Comparison of ENCODE assay signal across 24 mouse cellular contexts in genomic region chr9:71951926-71952325, GRCm38 (mm10).
DNase-seq lines count a peak whose midpoint lies in the region; ATAC-seq and TF ChIP-seq lines count a peak whose summit lies in the region.
"Had no signal": no experiment of that assay in that cellular context is flagged by ENCODE, and none has a peak within 500 bp of the region (broad histone marks: within the 10 kb centered on the region; RNA-seq: fewer than 3 reads in every experiment).

No protein-coding gene starts in this region.

- no peak for TF ChIP-seq POLR2A in MEL (IDR thresholded peaks at IDR 0.05; ENCODE audit: control insufficient read depth in 1 of 2, insufficient read depth in 1 of 2, low read depth in 1 of 2, low read length in 2 of 2, poor library complexity in 1 of 2)

- peaks cover 13 to 15% of the 10 kb centered on the region in 2 experiments for H3K4me1 ChIP-seq in MEL (ENCODE audit: control insufficient read depth in 1 of 2, insufficient read depth in 2 of 2, low read length in 2 of 2)
- no peaks in the 10 kb centered on the region for H3K4me1 ChIP-seq in midbrain, embryonic 16.5 days (ENCODE audit: control insufficient read depth, insufficient read depth, low read length)
- H3K4me1 ChIP-seq: embryonic facial prominence, embryonic 15.5 days; forebrain, embryonic 10.5 days had no signal

- no peaks in the 10 kb centered on the region for H3K9me3 ChIP-seq in MEL (replicated peaks; ENCODE audit: insufficient read depth, low read length)
- no peaks in the 10 kb centered on the region for H3K9me3 ChIP-seq in midbrain, embryonic 16.5 days (replicated peaks; ENCODE audit: control insufficient read depth, low read length, poor library complexity, severe bottlenecking)
- H3K9me3 ChIP-seq: embryonic facial prominence, embryonic 13.5 days; embryonic facial prominence, embryonic 15.5 days; forebrain, embryonic 10.5 days; forebrain, embryonic 12.5 days; G1E had no signal

- no peak for TF ChIP-seq RAD21 in MEL (IDR thresholded peaks at IDR 0.05; ENCODE audit: low read depth, low read length)

- WGBS in macrophage (ENCODE audit: missing documents): 65% methylated on average over 2 of the region's 2 CpGs
- WGBS in midbrain, embryonic 16.5 days: 87% methylated on average over 2 of the region's 2 CpGs

- TF ChIP-seq CTCF in MEL (IDR thresholded peaks at IDR 0.05 in 2 of 3, conservative IDR thresholded peaks at IDR 0.05 in 1 of 3; ENCODE audit: control insufficient read depth in 1 of 3, insufficient read depth in 1 of 3, low read depth in 2 of 3, low read length in 3 of 3, poor library complexity in 1 of 3, severe bottlenecking in 1 of 3): no peak

- H3K36me3 ChIP-seq in MEL (ENCODE audit: control insufficient read depth in 1 of 2, insufficient read depth in 2 of 2, low read length in 2 of 2) (peaks cover 0 to 35% of the 10 kb centered on the region in 2 experiments; a peak in 2 of 4 replicates), macrophage (ENCODE audit: inconsistent target) (no peaks in the 10 kb centered on the region)
- H3K36me3 ChIP-seq in midbrain, embryonic 16.5 days (ENCODE audit: control insufficient read depth, insufficient read depth, low read length): no peaks in the 10 kb centered on the region
- H3K36me3 ChIP-seq: embryonic facial prominence, embryonic 13.5 days; embryonic facial prominence, embryonic 15.5 days; forebrain, embryonic 12.5 days had no signal

- DNase-seq in A20 (ENCODE audit: low read depth, low spot score) (peak; percentile 58), MEL (ENCODE audit: low read depth, low spot score) (peak; percentile 56)
- DNase-seq in left cerebral cortex, adult 8-10 months (ENCODE audit: low spot score in 2 of 2): no peak
- no peak for DNase-seq in adrenal gland, postnatal 14 days
- DNase-seq: adrenal gland, adult 2 months; adrenal gland, postnatal 10 days; adrenal gland, postnatal 36 days; cerebellum, adult 11 months; cerebellum, adult 18-20 months; cerebellum, adult 8-10 months; cerebellum, adult 9-11 months; cerebellum, postnatal 14 days; cerebellum, postnatal 36 days; embryo, embryonic 11 days had no signal

- no peak for ATAC-seq in midbrain, embryonic 16.5 days
- ATAC-seq: forebrain, embryonic 14.5 days; forebrain, embryonic 16.5 days had no signal

- H3K4me2 ChIP-seq in midbrain, embryonic 16.5 days (ENCODE audit: low read length): no peak overlapping the region
- H3K4me2 ChIP-seq: embryonic facial prominence, embryonic 13.5 days; embryonic facial prominence, embryonic 15.5 days; forebrain, embryonic 12.5 days had no signal

- H3K27me3 ChIP-seq in MEL (ENCODE audit: control insufficient read depth in 1 of 2, insufficient read depth in 2 of 2, low read length in 2 of 2): no peaks in the 10 kb centered on the region
- H3K27me3 ChIP-seq in midbrain, embryonic 16.5 days (ENCODE audit: control insufficient read depth, insufficient read depth, low read depth, low read length): no peaks in the 10 kb centered on the region
- H3K27me3 ChIP-seq: embryonic facial prominence, embryonic 13.5 days; embryonic facial prominence, embryonic 15.5 days; forebrain, embryonic 12.5 days had no signal

- H3K9ac ChIP-seq in MEL (ENCODE audit: control insufficient read depth, low read depth, low read length, poor library complexity, severe bottlenecking): peak overlapping the region; percentile 55
- no peak overlapping the region for H3K9ac ChIP-seq in midbrain, embryonic 16.5 days (ENCODE audit: low read depth, low read length)
- H3K9ac ChIP-seq: embryonic facial prominence, embryonic 13.5 days; embryonic facial prominence, embryonic 15.5 days; forebrain, embryonic 12.5 days had no signal

- peak overlapping the region; percentile 35 to 50; a peak in 3 of 4 replicates for H3K4me3 ChIP-seq in MEL (ENCODE audit: control insufficient read depth in 1 of 2, insufficient read depth in 1 of 2, low read depth in 2 of 2, low read length in 2 of 2)
- H3K4me3 ChIP-seq in macrophage (ENCODE audit: inconsistent target): no peak overlapping the region
- no peak overlapping the region for H3K4me3 ChIP-seq in midbrain, embryonic 16.5 days (ENCODE audit: low read depth, low read length)
- H3K4me3 ChIP-seq: embryonic facial prominence, embryonic 13.5 days; embryonic facial prominence, embryonic 15.5 days; erythroblast, embryonic 14.5 days; forebrain, embryonic 10.5 days; forebrain, embryonic 12.5 days had no signal

- H3K79me2 ChIP-seq in MEL (ENCODE audit: control insufficient read depth, insufficient read depth, low read length, poor library complexity): no peaks in the 10 kb centered on the region; the same call in 1 of the 2 replicates
- H3K79me2 ChIP-seq in macrophage (ENCODE audit: inconsistent target): peaks cover 20% of the 10 kb centered on the region; the same call in 1 of the 2 replicates

- H3K27ac ChIP-seq in MEL (ENCODE audit: control insufficient read depth, low read depth, low read length): peak overlapping the region; percentile 83
- H3K27ac ChIP-seq in macrophage: peak overlapping the region; percentile 86
- H3K27ac ChIP-seq in midbrain, embryonic 16.5 days (ENCODE audit: low read length): no peak overlapping the region
- H3K27ac ChIP-seq: embryonic facial prominence, embryonic 13.5 days; embryonic facial prominence, embryonic 15.5 days; forebrain, embryonic 10.5 days; forebrain, embryonic 12.5 days had no signal

- TF ChIP-seq EP300 in MEL (IDR thresholded peaks at IDR 0.05; ENCODE audit: low read depth in 1 of 2, low read length in 2 of 2): no peak

TF ChIP-seq in MEL, 35 proteins besides CTCF, POLR2A, EP300 and RAD21:
- TF ChIP-seq E2F4 (IDR thresholded peaks at IDR 0.05; ENCODE audit: borderline replicate concordance, low read depth, low read length) (no peak), ZNF384 (IDR thresholded peaks at IDR 0.05; ENCODE audit: low read depth, low read length) (no peak), ELF1 (IDR thresholded peaks at IDR 0.05; ENCODE audit: low read depth, low read length) (no peak)

Comparison
In these comparisons a context has a peak if more than half of its experiments do, and no peak if none do; other contexts are left out.
1. DNase-seq: peak in A20 (single experiment) and MEL (single experiment); none in left cerebral cortex, adult 8-10 months (0 of 2) and adrenal gland, postnatal 14 days (single experiment).
2. H3K4me3 ChIP-seq: peak in MEL (2 of 2); none in macrophage (single experiment) and midbrain, embryonic 16.5 days (single experiment).